Mouse (Mus musculus) heart, postnatal 0 days (tissue): ENCODE results near the gene Spem1.

ENCODE experiments used
- CTCF ChIP-seq: IDR thresholded peaks from 2 replicates; pipeline ENCODE4 v1.5.1; 2016; ENCODE audit warnings: antibody characterized with exemption, control low read depth, low read depth
- EP300 ChIP-seq: IDR thresholded peaks from 2 replicates; pipeline ENCODE4 v1.6.1; 2016; ENCODE audit warnings: antibody characterized with exemption, low read depth

DNA sequence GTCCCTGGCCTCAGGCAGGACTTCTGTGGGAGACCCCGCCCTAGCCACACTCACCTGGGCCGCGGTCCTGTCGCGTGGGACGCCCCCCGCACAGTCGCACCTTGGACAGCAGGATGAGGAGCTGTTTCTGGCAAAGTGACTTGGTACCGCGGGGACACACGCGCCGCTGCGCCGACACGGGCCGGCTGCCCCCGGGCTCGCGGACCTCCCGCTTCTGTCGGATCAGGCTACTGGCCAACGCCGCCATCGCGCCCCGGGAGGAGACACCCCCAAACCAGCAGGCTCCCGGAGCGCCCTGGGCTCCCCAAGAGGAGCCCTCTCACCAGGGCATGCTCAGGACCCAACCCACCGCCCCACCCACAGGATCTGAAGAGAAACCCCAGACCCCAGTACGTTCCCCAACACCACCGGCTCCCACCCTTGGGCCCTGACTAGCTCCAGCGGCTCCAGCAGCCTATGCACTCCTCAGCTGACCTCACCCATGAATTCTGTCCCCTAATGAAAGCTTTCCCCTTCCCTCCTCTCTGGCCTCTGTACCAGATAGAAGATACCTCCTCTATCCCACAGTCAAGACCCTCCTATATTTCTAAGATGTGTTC is 20.5 kb downstream of the Spem1 start, which contains the start of gene Fgf11:
- TF ChIP-seq CTCF, result no peak
- TF ChIP-seq EP300, result no peak
